Mouse (Mus musculus) c-Kit-positive CD71-negative TER-119-negative erythroid progenitor cells, embryonic 14.5 days (primary cell): ENCODE results near the gene Otud3.
A peak's percentile ranks its signal among the peaks of the same experiment; 100 is the strongest.
"Not testable (repeated sequence)": the region's sequence is repeated elsewhere in the genome, so short reads cannot be mapped to it uniquely, and the experiment has no call there.

ENCODE experiments used
- DNase-seq: peaks from one replicate; pipeline ENCODE4 v3.0.0-alpha.2; 2013; ENCODE audit warnings: low read depth

Gene Otud3

DNA sequence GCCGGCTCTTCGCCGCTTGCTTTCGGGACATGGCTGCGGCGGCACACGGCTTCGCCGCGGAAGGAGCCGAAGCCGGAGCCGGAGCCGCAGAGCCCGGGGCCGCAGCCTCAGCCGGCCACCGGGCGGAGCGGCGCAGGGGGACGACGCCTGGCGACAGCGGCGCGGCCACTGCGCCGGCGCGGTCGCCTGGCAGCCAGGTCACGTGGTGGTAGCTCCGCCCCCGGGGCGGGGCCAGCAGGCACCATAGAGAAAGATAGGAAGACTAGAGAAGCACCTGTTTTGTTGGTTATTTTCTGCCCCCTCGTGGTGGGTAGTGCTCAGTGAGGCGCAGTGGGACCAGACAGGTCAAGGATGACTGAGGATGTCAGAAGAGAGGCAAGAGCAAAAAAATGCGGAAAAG lies at the start of gene Otud3:
Gene Otud3 (minus strand): TSS at position 149 of the 400 bp plus-strand sequence.
- DNase-seq = peak; percentile 92

DNA sequence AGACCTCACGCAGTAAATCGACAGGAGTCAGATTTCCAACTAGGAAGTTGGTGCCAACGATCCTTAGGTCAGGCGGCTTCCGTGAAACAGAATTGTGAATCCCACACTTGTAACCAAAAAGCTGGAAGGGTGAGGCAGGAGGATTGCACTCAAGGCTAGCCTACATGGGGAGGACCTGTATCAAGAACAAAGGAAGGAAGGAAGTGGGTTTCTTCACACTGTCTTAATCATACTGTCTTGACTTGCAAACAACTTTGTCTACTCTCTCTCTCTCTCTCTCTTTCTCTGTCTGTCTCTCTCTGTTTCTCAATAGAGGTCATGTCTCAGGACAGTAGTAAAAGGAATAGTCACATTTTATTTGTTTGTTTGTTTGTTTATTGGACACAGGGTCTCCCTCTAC lies 49.0 kb upstream of the Otud3 start:
- no peak for DNase-seq

DNA sequence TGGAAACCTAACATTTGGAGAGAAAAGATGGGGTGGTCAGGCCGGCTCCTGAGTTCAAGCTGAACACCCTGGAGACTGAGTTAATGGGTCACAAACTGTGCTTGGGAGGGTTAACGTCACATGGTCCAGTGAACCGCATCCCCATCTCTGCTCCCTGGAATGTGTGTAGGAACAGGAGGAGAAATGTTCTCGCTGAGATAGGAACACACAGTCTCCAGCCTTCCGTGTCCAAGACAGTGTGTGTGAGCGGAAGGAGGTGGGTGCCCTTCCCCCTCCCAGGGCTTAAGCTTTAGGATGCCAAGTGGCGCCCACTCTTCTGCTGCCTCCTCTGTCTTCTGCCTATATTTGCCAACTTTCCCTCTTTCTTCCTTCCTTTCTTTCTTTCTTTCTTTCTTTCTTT lies 46.2 kb upstream of the Otud3 start:
- DNase-seq = no peak

DNA sequence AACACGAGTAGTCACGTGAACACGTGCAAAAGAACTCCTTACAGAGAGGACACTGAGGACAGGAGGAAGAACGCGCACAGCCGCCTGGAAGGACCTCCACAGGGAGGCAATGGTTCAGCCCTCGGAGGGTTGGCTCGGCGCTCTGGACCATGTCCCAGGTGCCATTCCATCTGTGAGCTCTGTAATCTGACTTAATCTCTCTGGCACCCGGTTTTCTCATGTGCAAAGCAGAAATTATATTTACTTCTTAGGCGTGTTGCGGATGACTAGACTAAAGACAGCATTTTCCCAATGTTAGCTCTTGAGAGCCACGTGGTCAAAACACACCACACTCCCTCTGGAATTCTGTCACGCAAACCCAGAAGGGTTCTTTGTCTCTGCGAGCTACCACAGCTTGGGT lies 45.4 kb upstream of the Otud3 start:
- no peak for DNase-seq

DNA sequence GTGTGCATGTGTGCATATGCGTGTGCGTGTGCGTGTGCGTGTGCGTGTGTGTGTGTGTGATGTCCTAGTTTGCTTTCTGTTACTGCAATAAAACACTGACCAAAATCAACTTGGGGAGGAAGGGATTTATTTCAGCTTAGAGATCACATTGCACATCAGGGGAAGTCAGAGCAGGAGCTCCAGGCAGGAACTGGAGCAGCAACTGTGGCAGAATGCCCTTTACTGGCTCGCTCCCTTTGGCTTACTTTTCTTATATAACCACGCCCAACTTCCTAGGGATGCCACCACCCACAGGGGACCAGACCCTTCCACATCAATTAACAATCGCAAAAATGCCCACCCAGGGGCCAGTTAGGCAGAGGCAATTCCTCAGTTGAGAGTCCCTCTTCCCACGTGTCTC lies 44.9 kb upstream of the Otud3 start:
- DNase-seq = no peak

DNA sequence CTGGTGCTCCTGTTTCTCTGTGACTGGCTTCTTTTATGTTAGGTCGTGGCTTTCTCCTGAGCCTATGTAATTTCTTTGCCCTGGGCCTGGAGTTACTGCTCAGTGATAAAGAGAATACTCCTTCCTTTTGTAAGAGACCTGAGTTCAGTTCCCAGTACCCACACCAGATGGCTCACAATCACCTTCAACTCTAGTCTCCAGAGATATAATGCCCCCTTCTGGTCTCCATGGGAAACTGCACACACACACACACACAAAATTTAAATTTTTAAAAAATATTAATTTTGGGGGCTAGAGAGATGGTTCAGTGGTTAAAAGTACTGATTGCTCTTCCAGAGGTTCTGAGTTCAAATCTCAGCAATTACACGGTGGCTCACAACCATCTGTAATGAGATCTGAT lies 34.5 kb upstream of the Otud3 start:
- no peak for DNase-seq

DNA sequence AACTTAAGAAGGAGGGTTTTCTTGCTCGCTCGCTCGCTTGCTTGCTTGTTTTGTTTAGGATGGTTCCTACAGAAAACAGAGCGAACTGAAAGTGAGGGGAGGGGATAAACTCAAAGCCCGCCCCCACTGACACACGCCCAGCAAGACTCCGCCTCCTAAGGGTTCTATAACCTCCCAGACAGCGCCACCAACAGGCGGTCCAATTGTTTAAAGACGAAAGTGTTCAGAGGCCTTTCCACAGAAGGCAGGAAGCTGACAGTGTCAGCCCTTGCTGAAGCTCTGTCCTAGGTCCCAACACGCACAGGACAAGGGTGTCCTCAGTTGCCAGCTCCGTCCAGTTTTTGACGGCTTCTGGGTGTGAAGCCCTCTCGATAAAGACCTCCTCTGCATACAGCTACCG lies 30.0 kb upstream of the Otud3 start:
- peak; percentile 95 for DNase-seq

DNA sequence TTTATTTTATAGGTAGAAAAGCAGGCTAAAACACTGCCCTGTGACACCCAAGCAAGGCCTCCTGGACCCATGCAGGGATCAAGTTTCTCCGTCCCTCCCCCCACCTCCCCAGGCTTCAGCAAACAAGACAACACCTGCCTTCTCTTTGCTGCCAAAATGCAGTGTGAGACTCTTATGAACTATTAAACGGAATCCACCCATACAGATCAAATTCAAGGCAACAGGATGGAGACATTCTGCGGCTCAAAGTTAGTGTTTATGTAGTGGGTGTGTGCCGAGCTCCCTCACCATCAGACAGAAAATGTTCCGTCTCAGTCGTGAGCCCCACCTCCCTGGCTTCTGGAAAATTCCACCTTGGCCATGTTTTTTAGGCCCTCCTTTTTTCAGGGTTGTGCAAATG lies 28.2 kb upstream of the Otud3 start:
- DNase-seq = no peak

DNA sequence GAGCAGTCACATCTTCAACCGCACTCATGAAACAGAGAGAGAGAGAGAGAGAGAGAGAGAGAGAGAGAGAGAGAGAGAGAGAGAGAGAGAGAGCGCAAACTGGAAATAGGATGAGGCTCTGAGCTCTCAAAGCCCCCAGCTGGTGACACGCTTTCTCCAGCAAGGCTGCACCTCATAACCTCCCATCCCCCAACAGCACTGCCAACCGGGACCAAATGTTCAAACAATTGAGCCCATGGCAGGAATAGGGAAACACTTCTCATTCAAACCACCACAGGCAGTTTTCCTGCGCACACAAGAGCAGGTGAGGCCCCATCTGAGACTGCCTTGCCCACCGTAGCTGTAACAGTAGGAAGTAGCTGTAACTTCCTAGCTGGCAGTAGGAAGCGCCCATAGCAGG lies 27.7 kb upstream of the Otud3 start:
- no peak for DNase-seq

DNA sequence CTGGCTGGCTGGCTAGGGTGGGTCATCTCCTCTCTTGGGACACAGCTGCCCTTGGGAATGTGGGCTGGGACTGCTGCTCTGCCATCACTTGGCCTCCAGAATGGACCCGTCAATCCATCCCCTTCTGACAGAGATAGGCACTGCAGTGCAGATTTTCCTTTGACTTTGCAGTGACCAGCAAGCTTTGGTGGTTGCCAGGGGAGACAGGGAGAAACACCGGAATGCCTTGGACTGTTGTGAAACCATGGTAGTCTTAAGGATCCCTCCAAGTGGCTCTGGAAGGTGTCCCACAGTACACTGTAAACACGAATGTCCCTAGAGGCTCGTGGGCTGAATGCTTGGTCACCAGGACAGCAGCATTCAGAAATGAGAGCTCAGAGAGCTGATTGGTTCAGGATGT lies 25.7 kb upstream of the Otud3 start:
- DNase-seq = no peak

DNA sequence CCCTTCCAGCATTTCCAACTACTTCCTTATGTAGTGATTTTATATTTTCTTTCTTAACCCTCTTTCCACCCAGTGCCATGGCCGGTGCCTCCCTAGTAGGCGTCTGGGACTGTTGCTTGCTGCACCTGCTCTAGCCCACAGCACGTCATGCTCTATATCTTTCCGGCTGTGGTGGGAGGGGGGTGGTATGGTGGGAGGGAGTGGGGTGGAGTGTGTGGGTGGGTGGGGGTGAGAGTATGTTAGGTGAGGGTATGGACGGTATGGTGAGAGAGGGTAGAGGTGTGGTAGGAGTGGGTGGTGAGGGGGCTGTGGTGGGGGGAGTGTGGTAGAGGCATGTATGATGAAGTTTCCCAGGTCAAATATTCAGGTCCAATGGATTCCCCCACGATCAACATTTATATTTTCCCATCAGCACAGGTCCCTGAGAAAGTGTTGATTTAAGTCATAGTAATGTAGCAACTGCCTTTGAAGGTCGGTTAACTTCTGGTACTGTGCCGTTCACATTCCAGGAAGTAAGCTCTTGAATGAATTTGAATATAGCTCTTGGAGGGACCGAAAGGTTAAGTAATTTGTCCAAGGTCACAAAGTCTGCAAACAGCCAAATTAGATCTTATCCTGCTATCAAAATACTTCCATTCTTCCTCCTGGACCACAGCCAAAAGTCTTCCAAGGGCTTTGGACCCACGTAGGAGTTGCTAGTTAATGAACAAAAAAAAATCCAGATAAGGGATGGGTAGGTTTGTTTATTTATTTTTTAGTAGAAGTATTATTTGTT lies 24.9 kb upstream of the Otud3 start:
- DNase-seq = no peak

DNA sequence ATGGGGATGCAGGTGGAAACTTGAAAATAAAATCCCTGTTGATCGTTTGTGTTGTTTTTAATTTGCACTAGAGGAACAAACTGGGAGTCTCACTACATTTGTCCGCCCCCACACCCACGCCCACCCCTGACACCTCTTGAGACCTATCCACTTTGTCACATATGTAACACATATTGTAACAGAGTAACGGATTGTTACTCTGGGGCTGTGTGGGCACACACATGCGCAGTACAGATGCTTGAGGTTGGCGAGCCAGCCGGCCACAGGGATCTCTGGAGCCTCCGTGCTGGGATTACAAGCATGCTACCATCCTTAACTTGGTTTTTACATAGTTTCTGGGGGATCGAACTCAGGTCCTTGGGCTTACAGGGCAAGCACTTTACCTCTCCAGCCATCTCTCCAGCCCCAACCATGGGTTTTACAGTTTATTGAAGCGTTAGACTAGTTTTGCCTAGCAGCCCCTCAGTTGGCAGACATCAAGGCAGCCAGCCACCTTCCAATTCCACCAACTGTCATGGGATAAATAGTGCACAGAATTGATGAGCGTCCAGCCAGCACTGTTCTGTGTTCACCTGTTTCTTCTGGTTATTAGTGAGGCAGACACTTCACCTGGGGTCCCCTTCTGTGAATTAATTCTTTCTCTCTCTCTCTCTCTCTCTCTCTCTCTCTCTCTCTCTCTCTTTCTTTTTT lies 20.9 kb upstream of the Otud3 start:
- DNase-seq = no peak

DNA sequence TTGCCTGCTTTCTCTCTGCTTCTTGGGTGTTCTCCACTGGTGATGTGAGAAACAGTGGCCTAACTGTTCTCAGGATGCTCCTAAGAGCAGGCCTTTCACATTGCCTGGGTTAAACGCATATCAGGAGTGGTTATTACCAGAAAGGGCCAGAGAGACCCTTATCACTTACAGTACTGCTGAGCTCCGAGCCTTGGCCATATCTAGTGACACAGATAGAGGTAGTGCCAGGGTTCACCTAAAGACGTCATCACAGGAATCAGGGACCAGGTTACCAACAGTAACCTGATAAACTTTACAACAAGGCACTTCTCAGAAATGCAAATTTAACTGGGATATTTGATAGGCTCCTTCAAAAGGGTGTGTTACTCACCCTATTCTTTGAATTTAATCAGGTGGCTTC lies 20.1 kb upstream of the Otud3 start:
- no peak for DNase-seq

DNA sequence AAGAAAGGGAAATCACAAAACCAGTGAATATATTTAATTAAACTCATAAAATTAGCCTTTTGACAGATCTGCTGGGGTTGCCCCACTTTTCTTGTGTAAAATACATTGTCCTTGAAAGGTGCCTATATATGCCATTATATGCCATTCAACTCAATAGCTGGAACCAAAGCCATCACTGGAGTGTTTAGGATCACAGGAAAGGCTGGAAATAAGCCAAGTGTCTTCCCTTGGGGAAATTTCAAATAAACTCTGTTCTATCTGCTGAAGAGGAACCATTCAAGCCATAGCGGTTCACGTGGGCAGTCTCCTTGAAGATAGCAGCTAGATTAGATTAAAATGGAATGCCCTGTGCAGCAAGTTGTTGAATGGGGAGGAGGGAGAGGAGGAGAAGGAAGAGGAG lies 11.8 kb upstream of the Otud3 start:
- DNase-seq = no peak

DNA sequence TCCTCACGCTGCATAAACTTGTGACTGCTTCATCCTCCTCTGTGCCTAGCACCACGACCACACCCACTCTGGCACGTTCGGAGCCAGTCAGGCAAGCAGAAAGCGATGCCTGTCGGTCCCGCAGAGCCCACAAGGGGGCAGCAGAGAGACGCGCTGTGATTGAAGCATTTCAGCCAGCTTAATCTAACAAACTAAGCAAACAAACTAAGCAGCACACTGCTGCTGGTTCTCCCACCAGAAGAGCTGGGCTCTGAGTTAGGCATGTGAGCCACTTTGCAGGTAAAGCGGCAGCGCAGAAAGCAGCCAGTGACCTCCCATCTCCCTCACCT lies 8.3 kb upstream of the Otud3 start:
- DNase-seq = peak; percentile 82

DNA sequence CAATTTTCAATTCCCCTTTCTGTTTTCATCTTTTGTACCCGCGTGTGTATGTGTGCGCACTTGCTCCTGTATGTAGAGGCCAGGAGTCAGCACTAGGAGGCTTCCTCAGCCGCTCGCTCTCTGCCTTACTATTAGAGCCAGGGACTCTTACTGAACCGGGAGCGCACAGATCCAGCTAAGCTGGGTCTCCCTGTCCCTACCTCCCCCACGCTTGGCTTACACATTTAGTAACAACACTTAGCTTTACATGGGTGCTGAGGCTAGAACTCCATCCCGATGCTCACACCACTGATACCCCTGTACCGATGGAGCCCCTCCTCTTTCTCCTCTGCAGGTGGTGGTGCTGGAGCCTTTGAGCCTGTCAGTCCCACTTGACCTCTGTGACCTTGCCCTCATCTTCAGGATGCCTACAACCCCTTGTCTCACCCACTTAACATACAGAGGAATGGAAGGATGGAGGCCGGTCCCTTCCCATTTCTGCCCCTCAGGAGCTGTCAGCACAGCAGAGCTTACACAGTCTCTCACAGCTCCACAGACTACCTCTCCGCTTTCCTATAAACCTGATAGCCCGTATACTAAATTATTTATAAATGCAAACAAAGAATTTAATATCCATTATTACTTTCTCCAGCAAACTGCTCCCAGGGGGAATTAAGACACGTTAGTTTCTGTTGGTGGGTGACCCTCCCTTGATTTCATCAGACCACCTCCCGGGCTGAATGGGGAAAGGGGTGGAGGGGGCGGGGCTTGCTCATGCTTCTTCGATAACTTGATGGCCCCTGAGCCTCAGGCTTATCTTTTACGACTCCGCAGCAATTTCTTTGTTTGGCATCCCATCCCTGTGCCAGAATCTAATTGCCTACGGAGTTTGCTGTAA lies 7.7 kb upstream of the Otud3 start:
- no peak for DNase-seq

DNA sequence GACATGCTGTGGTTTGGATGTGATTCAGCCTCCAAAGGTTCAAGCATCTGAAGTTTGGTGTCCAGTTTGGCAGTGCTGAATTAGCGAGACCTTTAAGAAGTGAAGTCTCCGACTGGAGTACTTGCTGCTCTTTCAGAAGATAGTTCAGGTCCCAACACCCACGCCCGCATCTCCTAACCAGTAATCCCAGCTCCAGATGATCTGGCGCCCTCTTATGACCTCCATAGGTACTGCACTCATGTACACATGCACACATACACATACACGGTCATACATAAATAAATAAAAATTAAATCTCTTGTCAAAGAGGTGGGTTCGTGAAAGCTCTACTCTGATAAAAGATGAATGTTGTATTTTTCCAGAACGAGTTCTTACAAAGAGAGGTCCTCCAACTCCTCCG lies 3.5 kb upstream of the Otud3 start:
- DNase-seq = no peak

DNA sequence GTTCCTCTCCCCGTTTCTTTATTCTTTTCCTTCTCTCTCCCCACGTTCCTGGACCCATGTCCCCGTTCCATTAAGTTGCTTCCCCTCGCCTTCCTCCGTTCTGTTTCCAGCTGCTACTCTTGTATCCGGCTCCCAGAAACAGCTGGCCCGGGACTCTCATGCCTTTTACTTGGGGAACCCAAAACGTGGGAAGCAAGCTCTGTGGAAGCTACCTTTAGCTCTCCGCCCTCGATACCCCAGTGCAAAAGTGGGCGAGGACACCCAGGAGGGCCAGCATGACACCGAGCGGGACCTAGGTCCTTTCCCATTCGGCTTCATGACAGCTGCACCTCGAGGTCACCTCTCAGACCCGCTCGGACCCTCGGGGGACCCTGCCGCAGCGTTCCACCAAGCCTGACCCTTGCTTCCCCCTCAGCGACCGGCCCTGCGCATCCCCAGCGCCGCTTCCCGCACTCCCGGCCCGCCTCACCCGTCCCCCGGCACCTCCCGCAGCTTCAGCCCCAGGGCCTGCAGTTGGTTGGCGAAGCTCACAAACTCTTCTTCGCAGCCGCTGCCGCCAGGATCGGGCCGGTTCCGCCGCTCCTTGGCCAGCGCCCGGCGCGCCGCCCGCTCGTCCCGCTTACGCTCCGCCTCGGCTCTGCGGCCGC lies 481 bp downstream of the Otud3 start:
- DNase-seq = no peak

DNA sequence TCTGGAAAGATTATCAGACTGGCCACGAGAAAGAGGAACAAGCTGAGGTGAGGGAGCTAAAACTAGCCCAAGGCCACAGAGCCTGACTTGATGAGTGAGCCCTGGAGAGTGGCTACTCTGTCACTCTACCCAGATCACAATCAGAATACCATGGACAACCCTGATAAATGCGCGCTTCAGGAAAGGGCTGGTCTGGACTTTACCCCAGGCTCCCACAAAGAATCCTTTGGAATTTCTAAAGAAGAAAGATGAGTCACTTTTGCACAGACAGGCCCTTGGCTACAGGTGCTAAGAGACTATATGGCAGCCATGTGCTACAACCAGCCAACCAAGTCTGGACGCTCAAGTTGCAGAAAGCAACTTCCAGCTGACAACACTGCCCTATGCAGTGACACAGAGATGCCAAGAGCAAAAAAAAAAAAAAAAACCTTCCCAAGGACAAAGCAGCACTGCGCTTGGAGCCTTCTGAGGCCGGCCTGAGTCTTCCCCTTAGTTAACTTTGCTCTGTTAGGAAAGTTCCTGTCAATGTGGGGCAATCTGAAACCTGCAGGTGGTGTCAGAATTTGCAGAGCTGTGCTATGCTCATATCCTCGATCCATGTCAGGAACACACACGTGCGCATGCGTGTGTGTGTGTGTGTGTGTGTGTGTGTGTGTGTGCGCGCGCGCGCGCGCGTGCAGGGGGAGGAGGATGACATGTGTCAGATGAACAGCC lies 8.0 kb downstream of the Otud3 start:
- DNase-seq = no peak

DNA sequence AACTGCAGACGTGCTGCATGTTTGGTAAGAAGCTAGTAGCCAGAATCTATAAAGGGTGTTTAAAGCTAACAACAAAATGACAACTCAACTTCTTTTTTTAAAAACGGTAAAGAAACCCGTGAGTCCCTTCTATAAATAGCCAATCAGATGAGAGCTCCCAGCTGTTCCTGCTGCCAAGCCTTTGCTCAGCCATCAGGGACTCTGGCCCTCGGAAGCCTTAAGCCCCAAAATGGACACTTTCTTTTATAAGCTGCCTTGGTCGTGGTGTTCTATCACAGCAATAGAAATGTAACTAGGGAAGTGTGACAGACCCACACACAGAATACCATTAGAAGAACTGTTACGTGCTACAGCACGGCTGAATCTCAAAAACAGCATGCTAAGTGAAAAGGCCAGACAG lies 14.4 kb downstream of the Otud3 start:
- DNase-seq = no peak

DNA sequence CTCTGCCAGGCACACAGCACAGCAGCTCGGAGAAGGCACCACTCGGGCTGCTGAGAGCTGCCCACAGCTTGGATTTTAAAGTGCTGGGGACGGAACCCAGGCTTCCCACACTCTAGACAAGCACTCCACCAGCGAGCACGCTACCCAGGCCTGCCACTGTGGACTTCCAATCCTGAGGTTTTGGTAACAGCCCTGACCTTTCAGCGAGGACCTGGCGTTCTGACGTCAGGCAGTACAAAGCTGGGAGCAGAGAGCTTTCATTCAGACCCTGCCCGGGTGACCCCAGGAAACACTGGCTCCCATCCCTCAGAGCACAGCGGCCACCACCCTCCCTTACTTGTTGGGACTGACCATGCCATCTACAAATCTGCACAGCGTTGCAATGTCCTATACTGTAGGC lies 20.0 kb downstream of the Otud3 start:
- not testable (repeated sequence) for DNase-seq

DNA sequence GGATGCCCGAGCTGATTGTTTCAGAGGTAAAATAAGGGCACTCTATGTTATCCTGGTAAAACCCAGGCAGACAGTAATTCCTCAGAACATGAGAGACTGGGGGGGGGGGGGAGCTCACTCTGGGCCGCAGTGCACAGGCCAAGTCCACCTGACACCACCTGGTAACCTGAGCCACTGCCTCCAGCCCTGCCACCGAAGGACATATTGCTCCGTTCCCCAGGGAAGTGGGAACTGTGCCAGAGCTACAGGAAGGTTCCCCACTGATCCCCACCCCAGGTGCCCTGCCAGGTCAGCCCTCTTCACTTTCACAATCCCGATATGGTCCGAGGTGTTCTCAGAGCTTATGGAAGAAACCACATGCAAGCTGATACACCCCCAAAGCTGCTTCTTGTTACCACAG lies 21.1 kb downstream of the Otud3 start:
- DNase-seq = no peak
